Mouse (Mus musculus) left cerebral cortex, postnatal 25 days (tissue): ENCODE measurements around the gene Cmtm5. TPM values are rescaled to one million over a fixed set of nuclear protein-coding genes. Genes with fewer than 3 reads are reported as not detected.
"Not testable (repeated sequence)": the region's sequence is repeated elsewhere in the genome, so short reads cannot be mapped to it uniquely, and the experiment has no call there.

Experiments used
- DNase-seq, 2 experiments: peaks; one replicate each; pipeline ENCODE4 v3.0.0; 2022; ENCODE audit warnings: low spot score in 2 of 2, mixed read lengths in 1 of 2
- intact Hi-C: fragments of 180-260 bp; cut with DNase I; formaldehyde crosslinking; loops from one replicate; pipeline ENCODE4 v1.15.1; 2025
- microRNA-seq, 2 experiments: library from miRNA; unstranded; fragments of <30 nt; microRNA quantifications; one replicate each; pipeline ENCODE4 v1.2.0; 2022
- total RNA-seq, 2 experiments: library from RNA; stranded (reverse); gene quantifications; 2 replicates each; pipeline ENCODE4 v1.2.3; 2021

Gene Cmtm5
- total RNA-seq, 2 experiments from 2014 or later, result 48.1 to 63.0 TPM

DNA sequence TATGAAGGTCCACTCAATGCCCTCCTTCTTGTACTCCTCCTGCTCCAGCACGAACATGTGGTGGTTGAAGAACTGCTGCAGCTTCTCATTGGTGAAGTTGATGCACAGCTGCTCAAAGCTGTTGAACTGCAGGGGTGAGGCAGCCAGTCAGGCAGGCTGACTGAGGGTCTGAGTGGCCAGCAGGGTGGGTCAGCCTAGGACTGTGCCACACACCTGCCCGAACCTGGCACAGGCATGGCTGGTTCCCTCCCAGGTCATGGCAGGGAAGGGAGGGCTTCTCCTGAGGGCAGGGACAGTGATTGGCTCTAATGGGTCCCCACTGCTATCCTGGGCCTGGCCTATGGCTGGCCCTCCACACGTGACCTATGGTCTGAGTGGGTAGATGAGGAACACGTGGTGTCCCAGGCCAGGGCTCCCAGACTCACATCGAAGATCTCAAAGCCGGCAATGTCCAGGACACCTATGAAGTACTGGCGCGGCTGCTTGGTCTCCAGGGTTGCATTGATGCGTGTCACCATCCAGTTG, 52.4 kb downstream of the Cmtm5 start:
- DNase-seq, intact Hi-C loops: not testable (repeated sequence)

Small RNA genes lying within 50 kb of the gene (microRNA-seq; reads per million reads assigned to microRNA genes)
- gene Mir208a, result 2.7 to 4.0 reads per million in 2 experiments
- gene Mir208b, result 3.4 to 5.4 reads per million in 2 experiments

Other genes with a start within 250 kb of the Cmtm5 start
- gene Acin1, start 249.3 kb upstream of the Cmtm5 start, total RNA-seq, result 100 to 1,000 TPM; 180 to 192 TPM
- under 1 TPM in 1 of 2 experiments, not detected in 1; 0.14 TPM for gene Gm29776, start 237.4 kb upstream of the Cmtm5 start, total RNA-seq
- not detected for gene Cebpe, start 224.1 kb upstream of the Cmtm5 start, total RNA-seq
- gene Slc7a8, start 154.3 kb upstream of the Cmtm5 start, total RNA-seq, result 10 to 100 TPM; 53.9 to 60.2 TPM
- gene Rnf212b, start 122.1 kb upstream of the Cmtm5 start, total RNA-seq, result not detected
- gene Homez, start 65.3 kb upstream of the Cmtm5 start, total RNA-seq, result 10 to 100 TPM; 17.7 to 23.0 TPM
- 10 to 100 TPM; 13.5 to 16.4 TPM for gene Ppp1r3e, start 58.7 kb upstream of the Cmtm5 start, total RNA-seq
- 100 to 1,000 TPM; 135 to 136 TPM for gene Bcl2l2, start 52.9 kb upstream of the Cmtm5 start, total RNA-seq
- 10 to 100 TPM in 1 of 2 experiments, 1 to 10 TPM in 1; 3.2 to 16.8 TPM for gene Gm20521, start 52.8 kb upstream of the Cmtm5 start, total RNA-seq
- 100 to 1,000 TPM; 204 to 231 TPM for gene Pabpn1, start 43.8 kb upstream of the Cmtm5 start, total RNA-seq
- 100 to 1,000 TPM; 628 to 630 TPM for gene Slc22a17, start 23.1 kb upstream of the Cmtm5 start, total RNA-seq
- gene Efs, start 10.1 kb upstream of the Cmtm5 start, total RNA-seq, result 1 to 10 TPM; 7.4 to 8.1 TPM
- gene Il25, start 3.6 kb upstream of the Cmtm5 start, total RNA-seq, result not detected
- 1 to 10 TPM; 5.4 to 8.7 TPM for gene Myh6, start 30.7 kb downstream of the Cmtm5 start, total RNA-seq
- gene Gm17428, start 40.7 kb downstream of the Cmtm5 start, total RNA-seq, result not detected
- 10 to 100 TPM; 18.0 to 19.6 TPM for gene Myh7, start 58.4 kb downstream of the Cmtm5 start, total RNA-seq
- gene Ngdn, start 79.2 kb downstream of the Cmtm5 start, total RNA-seq, result 10 to 100 TPM; 23.0 to 26.4 TPM
- 10 to 100 TPM; 37.5 to 47.1 TPM for gene Zfhx2, start 156.1 kb downstream of the Cmtm5 start, total RNA-seq
- gene Thtpa, start 158.5 kb downstream of the Cmtm5 start, total RNA-seq, result 10 to 100 TPM; 23.8 to 25.0 TPM
- gene Ap1g2, start 170.3 kb downstream of the Cmtm5 start, total RNA-seq, result 10 to 100 TPM; 10.3 to 11.3 TPM
- 100 to 1,000 TPM; 317 to 338 TPM for gene Jph4, start 180.7 kb downstream of the Cmtm5 start, total RNA-seq